In genomic region chr11:8591271-8591670, GRCm38 (mm10) we compare ENCODE assay signal across 18 mouse cellular contexts.
DNase-seq lines count a peak whose midpoint lies in the region; ATAC-seq lines count a peak whose summit lies in the region.
"Had no signal": no experiment of that assay in that cellular context is flagged by ENCODE, and none has a peak within 500 bp of the region (broad histone marks: within the 10 kb centered on the region; RNA-seq: fewer than 3 reads in every experiment).

No protein-coding gene starts in this region.

- no peak overlapping the region for H3K9ac ChIP-seq in intestine, embryonic 14.5 days (ENCODE audit: low read length)
- no peak overlapping the region for H3K9ac ChIP-seq in intestine, embryonic 15.5 days
- H3K9ac ChIP-seq in midbrain, embryonic 11.5 days (ENCODE audit: low read length) = no peak overlapping the region
- H3K9ac ChIP-seq: embryonic facial prominence, embryonic 13.5 days; forebrain, postnatal 0 days; limb, embryonic 13.5 days had no signal

- ATAC-seq in intestine, embryonic 14.5 days (replicated peaks; ENCODE audit: low FRiP score, low TSS enrichment, low read depth) = no peak
- ATAC-seq in intestine, embryonic 15.5 days = no peak
- ATAC-seq in midbrain, embryonic 11.5 days (ENCODE audit: low FRiP score) = no peak
- ATAC-seq in megakaryocyte progenitor cell, adult 5-6 weeks (replicated peaks; ENCODE audit: poor library complexity) = peak; percentile 64
- ATAC-seq: forebrain, postnatal 0 days; inflammation-experienced regulatory T-cells, adult 6 months had no signal

- H3K4me3 ChIP-seq in intestine, embryonic 14.5 days (ENCODE audit: low read depth, low read length) = no peak overlapping the region
- H3K4me3 ChIP-seq in intestine, embryonic 15.5 days (replicated peaks) = no peak overlapping the region
- H3K4me3 ChIP-seq in midbrain, embryonic 11.5 days (ENCODE audit: low read depth, low read length) = no peak overlapping the region
- H3K4me3 ChIP-seq in midbrain, embryonic 10.5 days = no peak overlapping the region
- H3K4me3 ChIP-seq: embryonic facial prominence, embryonic 13.5 days; layer of hippocampus, adult 2 months; limb, embryonic 13.5 days had no signal

- no peak for DNase-seq in intestine, embryonic 14.5 days (ENCODE audit: low spot score)
- DNase-seq in midbrain, embryonic 11.5 days (ENCODE audit: low spot score, missing footprints) = peak; percentile 37
- DNase-seq in midbrain, embryonic 10.5 days (ENCODE audit: low spot score) = no peak
- DNase-seq in spleen, postnatal 10 days (ENCODE audit: low spot score in 2 of 2) = no peak
- no peak for DNase-seq in thymus, postnatal 14 days
- DNase-seq: cerebellum, adult 9-10 months; forebrain, postnatal 0 days; heart, adult 18-20 months; kidney, postnatal 10 days; right cerebral cortex, adult 18-20 months; thymus, postnatal 36 days had no signal

- peaks cover 7% of the 10 kb centered on the region; the same call in 1 of the 2 replicates for H3K36me3 ChIP-seq in intestine, embryonic 14.5 days (ENCODE audit: control insufficient read depth, insufficient read depth, low read length)
- 0 out of 2 replicates have a peak, but pooled peaks cover 4% of the 10 kb centered on the region for H3K36me3 ChIP-seq in intestine, embryonic 15.5 days
- H3K36me3 ChIP-seq in midbrain, embryonic 11.5 days (ENCODE audit: control insufficient read depth, insufficient read depth, low read length) = no peaks in the 10 kb centered on the region
- H3K36me3 ChIP-seq in midbrain, embryonic 10.5 days = no peaks in the 10 kb centered on the region
- H3K36me3 ChIP-seq: G1E had no signal

- WGBS in intestine, embryonic 14.5 days = 61% methylated on average over 5 of the region's 5 CpGs
- WGBS in intestine, embryonic 15.5 days = 61% methylated on average over 5 of the region's 5 CpGs
- WGBS in midbrain, embryonic 11.5 days = 93% methylated on average over 5 of the region's 5 CpGs
- WGBS in midbrain, embryonic 10.5 days = 88% methylated on average over 5 of the region's 5 CpGs

- no peak overlapping the region for H3K4me2 ChIP-seq in intestine, embryonic 14.5 days (ENCODE audit: low read length)
- no peak overlapping the region for H3K4me2 ChIP-seq in intestine, embryonic 15.5 days (replicated peaks)
- H3K4me2 ChIP-seq in midbrain, embryonic 11.5 days = no peak overlapping the region
- H3K4me2 ChIP-seq: embryonic facial prominence, embryonic 13.5 days; limb, embryonic 13.5 days had no signal

- H3K9me3 ChIP-seq in intestine, embryonic 14.5 days (ENCODE audit: control insufficient read depth, low read length) = no peaks in the 10 kb centered on the region
- no peaks in the 10 kb centered on the region for H3K9me3 ChIP-seq in intestine, embryonic 15.5 days
- no peaks in the 10 kb centered on the region for H3K9me3 ChIP-seq in midbrain, embryonic 11.5 days (ENCODE audit: control insufficient read depth, low read length)
- H3K9me3 ChIP-seq in midbrain, embryonic 10.5 days (replicated peaks) = no peaks in the 10 kb centered on the region
- H3K9me3 ChIP-seq: embryonic facial prominence, embryonic 13.5 days; G1E; limb, embryonic 13.5 days had no signal

- peak overlapping the region; percentile 16; the same call in 1 of the 2 replicates for H3K27ac ChIP-seq in intestine, embryonic 14.5 days (ENCODE audit: low read depth)
- H3K27ac ChIP-seq in intestine, embryonic 15.5 days = no peak overlapping the region
- H3K27ac ChIP-seq in midbrain, embryonic 11.5 days (ENCODE audit: low read depth, low read length) = no peak overlapping the region
- no peak overlapping the region for H3K27ac ChIP-seq in midbrain, embryonic 10.5 days (replicated peaks)
- H3K27ac ChIP-seq: embryonic facial prominence, embryonic 13.5 days; layer of hippocampus, adult 2 months; limb, embryonic 13.5 days had no signal

- no peaks in the 10 kb centered on the region for H3K27me3 ChIP-seq in intestine, embryonic 14.5 days (replicated peaks; ENCODE audit: control insufficient read depth, insufficient read depth, low read length)
- no peaks in the 10 kb centered on the region for H3K27me3 ChIP-seq in intestine, embryonic 15.5 days (replicated peaks)
- H3K27me3 ChIP-seq in midbrain, embryonic 11.5 days (ENCODE audit: control insufficient read depth, insufficient read depth, low read length) = no peaks in the 10 kb centered on the region
- no peaks in the 10 kb centered on the region for H3K27me3 ChIP-seq in midbrain, embryonic 10.5 days (ENCODE audit: low read depth, poor library complexity, severe bottlenecking)
- H3K27me3 ChIP-seq: embryonic facial prominence, embryonic 13.5 days; limb, embryonic 13.5 days had no signal

- peaks cover 26% of the 10 kb centered on the region for H3K4me1 ChIP-seq in intestine, embryonic 14.5 days (replicated peaks; ENCODE audit: control insufficient read depth, insufficient read depth, low read length)
- peaks cover 29% of the 10 kb centered on the region for H3K4me1 ChIP-seq in intestine, embryonic 15.5 days (replicated peaks)
- peaks cover 4% of the 10 kb centered on the region; the same call in 1 of the 2 replicates for H3K4me1 ChIP-seq in midbrain, embryonic 11.5 days (ENCODE audit: control insufficient read depth, insufficient read depth, low read length)
- H3K4me1 ChIP-seq in midbrain, embryonic 10.5 days = peaks cover 20% of the 10 kb centered on the region
